Mouse (Mus musculus): ENCODE measurements around the gene D630003M21Rik. TPM values are rescaled to one million over a fixed set of nuclear protein-coding genes. Genes with fewer than 3 reads are reported as not detected.

The D630003M21Rik gene
- polyA plus RNA-seq, 1 experiment from 2014 or later = 4.7 TPM

- Histone ChIP-seq H3K27me3 (ENCODE audit: control insufficient read depth, insufficient read depth, low read length) (no peaks in the 10 kb centered on the region), H3K4me2 (ENCODE audit: low read depth, low read length) (peak within 1 kb of the TSS; percentile 57), H3K36me3 (ENCODE audit: control insufficient read depth, insufficient read depth, low read length) (no peaks in the 10 kb centered on the region), H3K4me3 (replicated peaks; ENCODE audit: low read length) (peak within 1 kb of the TSS; percentile 59), H3K4me1 (ENCODE audit: control insufficient read depth, insufficient read depth, low read length) (peaks cover 34% of the 10 kb centered on the region), H3K9me3 (replicated peaks; ENCODE audit: control insufficient read depth, low read length) (no peaks in the 10 kb centered on the region; the same call in 1 of the 2 replicates), H3K9ac (ENCODE audit: low read length) (peak within 1 kb of the TSS; percentile 77), H3K27ac (ENCODE audit: low read length) (peak within 1 kb of the TSS; percentile 17)
- WGBS = 1% methylated on average over 33 of the region's 33 CpGs
- ATAC-seq (ENCODE audit: insufficient read depth, low FRiP score) = peak; percentile 80
These were observed 82.8 kb downstream of the D630003M21Rik start, which contains the start of gene Tgm2 for GRCm38 (mm10) chr2:158146223-158146622. TSS of gene Tgm2 (minus strand) at chr2:158146436.

DNA sequence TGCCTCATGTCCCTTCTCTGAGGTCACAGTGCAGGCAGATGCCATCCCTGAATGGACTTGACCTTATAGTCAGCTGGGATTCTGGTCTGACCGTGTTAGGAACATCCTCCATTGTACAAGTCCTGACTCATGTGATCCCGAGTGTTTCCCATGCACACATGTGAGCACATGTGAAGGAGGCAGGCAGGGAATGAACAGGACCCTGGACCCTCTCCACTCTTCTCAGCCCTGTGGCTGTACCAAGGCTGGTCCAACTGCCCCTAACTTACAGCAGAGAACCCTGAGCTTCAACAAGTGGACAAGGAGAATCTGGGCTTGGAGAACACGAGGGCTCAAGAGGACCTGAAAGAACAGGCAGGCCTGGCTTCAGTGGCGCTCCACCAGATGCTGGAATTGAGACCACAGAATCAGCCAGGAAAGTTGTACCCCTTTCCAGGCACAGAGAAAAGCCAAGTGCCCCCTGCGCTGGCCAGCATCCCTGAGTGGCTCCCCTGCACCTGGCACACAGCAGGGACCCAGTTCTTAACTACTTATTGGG, 83.4 kb downstream of the D630003M21Rik start:
- Histone ChIP-seq H3K4me1 (ENCODE audit: control insufficient read depth, insufficient read depth, low read length) (peaks cover 40% of the 10 kb centered on the region), H3K9me3 (replicated peaks; ENCODE audit: control insufficient read depth, low read length) (no peaks in the 10 kb centered on the region), H3K36me3 (ENCODE audit: control insufficient read depth, insufficient read depth, low read length) (no peaks in the 10 kb centered on the region), H3K4me3 (replicated peaks; ENCODE audit: low read length) (peak overlapping the region; percentile 59), H3K9ac (ENCODE audit: low read length) (peak overlapping the region; percentile 77), H3K27ac (ENCODE audit: low read length) (peak overlapping the region; percentile 17), H3K4me2 (ENCODE audit: low read depth, low read length) (peak overlapping the region; percentile 57), H3K27me3 (ENCODE audit: control insufficient read depth, insufficient read depth, low read length) (no peaks in the 10 kb centered on the region)
- ATAC-seq (ENCODE audit: insufficient read depth, low FRiP score) = no peak
- WGBS = 59% methylated on average over 5 of the region's 5 CpGs

DNA sequence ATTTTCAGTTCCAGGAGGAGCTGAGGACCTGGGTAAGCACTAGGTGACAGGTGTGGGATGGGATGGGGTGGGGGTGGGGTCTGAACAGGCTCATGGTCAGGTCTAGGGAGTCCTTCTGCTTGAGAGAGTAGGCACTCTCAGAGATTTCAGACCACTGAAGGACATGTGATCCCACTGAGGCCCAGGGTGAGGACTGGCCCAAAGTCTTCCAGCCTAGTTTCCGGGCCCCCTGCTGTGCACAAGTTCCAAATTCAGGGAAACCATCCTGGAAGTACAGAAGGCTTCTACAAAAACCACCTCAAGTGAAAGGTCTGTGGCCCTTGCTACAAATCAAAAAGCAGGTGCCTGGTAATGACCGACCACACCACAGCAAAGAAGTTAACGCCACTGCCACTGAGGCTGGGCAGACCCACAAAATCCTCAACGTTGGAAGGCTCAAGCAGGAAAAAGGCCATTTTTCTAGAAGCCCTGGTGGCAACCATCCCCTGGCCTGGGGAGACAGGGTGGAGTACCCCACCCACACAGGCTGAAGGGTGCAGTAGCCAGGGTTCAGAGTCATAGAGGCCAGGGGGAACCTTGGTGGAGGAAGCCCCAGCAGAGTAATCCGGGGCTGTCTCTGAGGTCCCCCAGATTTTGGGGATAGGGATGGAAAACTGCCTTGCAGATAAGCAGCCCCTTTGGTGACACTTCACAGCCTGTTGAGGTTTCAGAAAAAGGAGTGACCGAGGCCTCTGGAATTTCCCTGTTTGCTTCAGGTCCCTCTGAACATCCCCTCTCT, 84.1 kb downstream of the D630003M21Rik start:
- peak overlapping the region; percentile 17 for H3K27ac ChIP-seq (ENCODE audit: low read length)
- peaks cover 46% of the 10 kb centered on the region for H3K4me1 ChIP-seq (ENCODE audit: control insufficient read depth, insufficient read depth, low read length)
- no peaks in the 10 kb centered on the region for H3K9me3 ChIP-seq (replicated peaks; ENCODE audit: control insufficient read depth, low read length)
- peak overlapping the region; percentile 59 for H3K4me3 ChIP-seq (replicated peaks; ENCODE audit: low read length)
- no peaks in the 10 kb centered on the region for H3K36me3 ChIP-seq (ENCODE audit: control insufficient read depth, insufficient read depth, low read length)
- 73% methylated on average over 6 of the region's 6 CpGs for WGBS
- H3K4me2 ChIP-seq (ENCODE audit: low read depth, low read length) = peak overlapping the region; percentile 57
- peak overlapping the region; percentile 77 for H3K9ac ChIP-seq (ENCODE audit: low read length)
- H3K27me3 ChIP-seq (ENCODE audit: control insufficient read depth, insufficient read depth, low read length) = no peaks in the 10 kb centered on the region
- no peak for ATAC-seq (ENCODE audit: insufficient read depth, low FRiP score)

- peak overlapping the region; percentile 59 for H3K4me3 ChIP-seq (replicated peaks; ENCODE audit: low read length)
- WGBS = 54% methylated on average over 8 of the region's 8 CpGs
- no peaks in the 10 kb centered on the region for H3K9me3 ChIP-seq (replicated peaks; ENCODE audit: control insufficient read depth, low read length)
- H3K4me1 ChIP-seq (ENCODE audit: control insufficient read depth, insufficient read depth, low read length) = peaks cover 47% of the 10 kb centered on the region
- H3K36me3 ChIP-seq (ENCODE audit: control insufficient read depth, insufficient read depth, low read length) = no peaks in the 10 kb centered on the region
- peak overlapping the region; percentile 77; the same call in 1 of the 2 replicates for H3K9ac ChIP-seq (ENCODE audit: low read length)
- H3K27me3 ChIP-seq (ENCODE audit: control insufficient read depth, insufficient read depth, low read length) = no peaks in the 10 kb centered on the region
- peak overlapping the region; percentile 57 for H3K4me2 ChIP-seq (ENCODE audit: low read depth, low read length)
- ATAC-seq (ENCODE audit: insufficient read depth, low FRiP score) = no peak
- H3K27ac ChIP-seq (ENCODE audit: low read length) = peak overlapping the region; percentile 63
These were observed 84.8 kb downstream of the D630003M21Rik start for GRCm38 (mm10) chr2:158144263-158144662.

DNA sequence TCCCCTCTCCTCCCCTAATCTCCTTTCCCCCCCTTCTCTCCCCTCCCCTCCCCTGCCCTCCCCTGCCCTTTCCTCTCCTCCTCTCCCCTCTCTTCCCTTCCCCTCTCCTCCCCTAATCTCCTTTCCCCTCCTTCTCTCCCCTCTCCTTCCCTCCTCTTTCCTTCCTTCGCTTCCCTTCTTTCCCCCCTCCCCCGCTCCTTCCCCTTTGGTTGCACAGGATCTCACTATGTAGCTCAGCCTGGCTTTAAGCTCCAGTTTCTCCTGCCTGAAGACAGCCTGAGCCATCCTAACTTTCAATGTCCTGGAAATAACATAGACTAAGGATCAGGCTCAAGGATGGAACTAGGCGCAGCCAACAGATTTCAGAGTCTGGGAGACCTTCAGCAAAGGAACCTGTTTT, 85.2 kb downstream of the D630003M21Rik start:
- Histone ChIP-seq H3K4me3 (replicated peaks; ENCODE audit: low read length) (peak overlapping the region; percentile 59), H3K36me3 (ENCODE audit: control insufficient read depth, insufficient read depth, low read length) (no peaks in the 10 kb centered on the region), H3K27ac (ENCODE audit: low read length) (peak overlapping the region; percentile 63)

DNA sequence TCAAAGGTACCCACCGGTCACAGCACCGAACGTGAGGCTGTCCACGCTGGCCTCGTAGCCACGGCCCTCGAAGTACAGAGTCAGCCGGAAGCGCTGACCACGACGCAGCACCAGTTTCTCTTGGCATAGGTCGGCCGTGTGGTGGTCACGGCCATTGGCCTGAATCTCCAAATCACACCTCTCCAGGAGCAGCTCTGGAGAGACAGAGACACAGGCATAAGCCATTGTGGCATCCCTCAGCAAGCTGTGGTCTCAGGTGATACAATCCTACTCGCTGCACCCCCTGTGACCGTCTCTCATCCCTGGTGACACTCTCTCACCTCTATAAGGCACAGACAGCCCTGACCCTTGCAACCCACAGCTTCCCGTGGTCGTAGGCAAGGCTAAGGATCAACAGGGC, 86.0 kb downstream of the D630003M21Rik start:
- H3K27me3 ChIP-seq (ENCODE audit: control insufficient read depth, insufficient read depth, low read length) = no peaks in the 10 kb centered on the region
- H3K9ac ChIP-seq (ENCODE audit: low read length) = peak overlapping the region; percentile 31; the same call in 1 of the 2 replicates
- WGBS = 82% methylated on average over 18 of the region's 18 CpGs
- no peaks in the 10 kb centered on the region for H3K36me3 ChIP-seq (ENCODE audit: control insufficient read depth, insufficient read depth, low read length)
- no peak for ATAC-seq (ENCODE audit: insufficient read depth, low FRiP score)
- H3K27ac ChIP-seq (ENCODE audit: low read length) = no peak overlapping the region
- no peaks in the 10 kb centered on the region for H3K9me3 ChIP-seq (replicated peaks; ENCODE audit: control insufficient read depth, low read length)
- H3K4me2 ChIP-seq (ENCODE audit: low read depth, low read length) = peak overlapping the region; percentile 57
- peaks cover 45% of the 10 kb centered on the region for H3K4me1 ChIP-seq (ENCODE audit: control insufficient read depth, insufficient read depth, low read length)
- H3K4me3 ChIP-seq (replicated peaks; ENCODE audit: low read length) = 0 out of 2 replicates have a peak overlapping the region, but pooled peaks have one; percentile 59

More for the DNA sequence above, 85.2 kb downstream of the D630003M21Rik start:
- Histone ChIP-seq H3K9me3 (replicated peaks; ENCODE audit: control insufficient read depth, low read length) (no peaks in the 10 kb centered on the region), H3K27me3 (ENCODE audit: control insufficient read depth, insufficient read depth, low read length) (no peaks in the 10 kb centered on the region), H3K4me1 (ENCODE audit: control insufficient read depth, insufficient read depth, low read length) (peaks cover 45% of the 10 kb centered on the region), H3K4me2 (ENCODE audit: low read depth, low read length) (peak overlapping the region; percentile 57), H3K9ac (ENCODE audit: low read length) (peak overlapping the region; percentile 77; the same call in 1 of the 2 replicates)
- WGBS = 63% methylated on average over 3 of the region's 3 CpGs
- no peak for ATAC-seq (ENCODE audit: insufficient read depth, low FRiP score)

DNA sequence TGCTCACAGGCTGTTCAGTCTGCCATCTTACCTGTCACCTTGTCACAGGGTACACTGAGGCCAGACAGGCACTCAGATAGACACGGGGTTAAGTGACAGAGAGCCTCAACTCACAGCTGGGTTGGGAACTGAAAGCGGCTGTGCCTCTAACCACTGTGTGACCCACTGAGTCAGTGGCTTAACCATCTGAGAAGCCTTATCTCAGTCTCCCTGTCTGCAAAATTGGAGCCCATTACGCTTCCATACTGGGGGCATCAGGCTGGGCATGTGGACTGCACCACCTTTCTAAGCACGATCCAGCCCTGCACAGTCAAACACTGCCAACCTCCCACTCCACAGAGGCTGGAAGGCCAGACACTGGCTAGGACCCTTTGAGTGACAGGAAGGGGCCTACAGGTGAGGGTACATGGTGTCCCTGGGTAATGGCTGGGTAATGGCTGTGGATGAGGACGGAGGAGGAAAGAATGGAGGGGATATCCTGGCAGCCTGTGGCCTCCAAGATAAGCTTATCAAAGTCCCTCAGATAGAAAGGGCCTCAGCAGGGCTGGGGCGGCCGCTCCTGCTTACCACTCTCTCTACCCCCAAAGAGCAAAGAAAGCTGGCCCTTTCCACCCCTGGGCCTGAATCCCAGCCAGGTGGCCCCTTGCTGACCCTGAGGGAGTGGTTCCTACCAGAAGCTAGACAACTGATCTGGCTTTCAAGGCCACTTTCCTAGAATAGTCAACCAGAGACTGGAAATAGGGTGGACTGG, 87.2 kb downstream of the D630003M21Rik start:
- WGBS = 62% methylated on average over 7 of the region's 7 CpGs
- peak; percentile 31 for ATAC-seq (ENCODE audit: insufficient read depth, low FRiP score)
- H3K27me3 ChIP-seq (ENCODE audit: control insufficient read depth, insufficient read depth, low read length) = no peaks in the 10 kb centered on the region
- H3K9me3 ChIP-seq (replicated peaks; ENCODE audit: control insufficient read depth, low read length) = no peaks in the 10 kb centered on the region
- H3K4me3 ChIP-seq (replicated peaks; ENCODE audit: low read length) = no peak overlapping the region
- H3K4me2 ChIP-seq (ENCODE audit: low read depth, low read length) = no peak overlapping the region
- peak overlapping the region; percentile 41 for H3K27ac ChIP-seq (ENCODE audit: low read length)
- peaks cover 45% of the 10 kb centered on the region for H3K4me1 ChIP-seq (ENCODE audit: control insufficient read depth, insufficient read depth, low read length)
- no peak overlapping the region for H3K9ac ChIP-seq (ENCODE audit: low read length)
- H3K36me3 ChIP-seq (ENCODE audit: control insufficient read depth, insufficient read depth, low read length) = no peaks in the 10 kb centered on the region

- no peak for ATAC-seq (ENCODE audit: insufficient read depth, low FRiP score)
- Histone ChIP-seq H3K27me3 (ENCODE audit: control insufficient read depth, insufficient read depth, low read length) (no peaks in the 10 kb centered on the region), H3K27ac (ENCODE audit: low read length) (peak overlapping the region; percentile 41; the same call in 1 of the 2 replicates), H3K9me3 (replicated peaks; ENCODE audit: control insufficient read depth, low read length) (no peaks in the 10 kb centered on the region), H3K9ac (ENCODE audit: low read length) (peak overlapping the region; percentile 22; the same call in 1 of the 2 replicates), H3K4me1 (ENCODE audit: control insufficient read depth, insufficient read depth, low read length) (peaks cover 47% of the 10 kb centered on the region), H3K4me3 (replicated peaks; ENCODE audit: low read length) (no peak overlapping the region), H3K36me3 (ENCODE audit: control insufficient read depth, insufficient read depth, low read length) (no peaks in the 10 kb centered on the region), H3K4me2 (ENCODE audit: low read depth, low read length) (no peak overlapping the region)
- 72% methylated on average over 7 of the region's 7 CpGs for WGBS
These were observed 87.8 kb downstream of the D630003M21Rik start for GRCm38 (mm10) chr2:158141271-158141670.
